Mouse (Mus musculus) left cerebral cortex, postnatal 25 days (tissue): ENCODE results near the gene Itga9. TPM values are rescaled to one million over a fixed set of nuclear protein-coding genes. Genes with fewer than 3 reads are reported as not detected.

Experiments
- DNase-seq, 2 experiments: peaks; one replicate each; pipeline ENCODE4 v3.0.0; 2022; ENCODE audit warnings: low spot score in 2 of 2, mixed read lengths in 1 of 2
- intact Hi-C: fragments of 180-260 bp; cut with DNase I; formaldehyde crosslinking; loops from one replicate; pipeline ENCODE4 v1.15.1; 2025
- total RNA-seq, 2 experiments: library from RNA; stranded (reverse); gene quantifications; 2 replicates each; pipeline ENCODE4 v1.2.3; 2021

Itga9 gene
- total RNA-seq, 2 experiments from 2014 or later, result 6.7 to 7.0 TPM

GRCm38 (mm10) chr9:118944388-118944787 lies 337.9 kb downstream of the Itga9 start:
- no peak for DNase-seq
- intact Hi-C loops, result no loop called here

- no peak for DNase-seq
- intact Hi-C loops, result no loop called here
Observed at GRCm38 (mm10) chr9:118948486-118948885, 342.0 kb downstream of the Itga9 start.

GRCm38 (mm10) chr9:118949124-118949523 lies 342.6 kb downstream of the Itga9 start:
- intact Hi-C loops, result loop anchor here (1.0 kb wide), 1 partner anchor 22 kb away; no protein-coding TSS in a partner anchor
- peak in 1 of 2 experiments; percentile 76 for DNase-seq

- intact Hi-C loops, result loop anchor here (1.0 kb wide), 1 partner anchor 22 kb away; no protein-coding TSS in a partner anchor
Observed at GRCm38 (mm10) chr9:118949654-118950053, 343.2 kb downstream of the Itga9 start.

GRCm38 (mm10) chr9:118950061-118950460 lies 343.6 kb downstream of the Itga9 start:
- intact Hi-C loops, result no loop called here
- DNase-seq, result no peak

More at GRCm38 (mm10) chr9:118949654-118950053, 343.2 kb downstream of the Itga9 start:
- no peak for DNase-seq

Other genes starting within 250 kb of the Itga9 start
- under 1 TPM; 0.16 to 0.23 TPM for gene Eomes, start 128.5 kb upstream of the Itga9 start, total RNA-seq
- gene Golga4, start 100.4 kb upstream of the Itga9 start, total RNA-seq, result 100 to 1,000 TPM in 1 of 2 experiments, 10 to 100 TPM in 1; 85.3 to 104 TPM